Mouse (Mus musculus): ENCODE measurements around the gene Etnk2. TPM values are rescaled to one million over a fixed set of nuclear protein-coding genes. Genes with fewer than 3 reads are reported as not detected.

The Etnk2 gene
- polyA plus RNA-seq, 1 experiment, result 33.7 TPM

DNA sequence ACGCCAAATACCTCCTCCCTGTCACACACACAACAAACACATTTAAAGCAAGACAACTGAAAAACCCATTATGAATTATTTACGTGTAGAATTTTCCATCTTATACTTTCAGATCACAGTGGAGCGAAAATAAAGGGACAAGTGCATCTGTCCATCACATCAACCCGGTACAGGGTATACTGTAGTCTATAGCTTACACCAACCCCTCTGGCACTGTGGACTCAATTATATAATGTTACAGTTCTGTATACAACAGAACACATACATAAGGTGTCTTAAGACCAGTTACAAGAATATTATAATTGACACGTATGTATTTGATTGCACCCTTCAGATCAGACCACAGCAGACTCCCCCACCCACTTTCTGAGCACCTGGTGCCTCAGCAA, 33.7 kb downstream of the Etnk2 start:
- TF ChIP-seq POLR2A (IDR thresholded peaks at IDR 0.05; ENCODE audit: control insufficient read depth, low read depth, low read length) (no peak), CTCF (IDR thresholded peaks at IDR 0.05; ENCODE audit: control insufficient read depth, insufficient read depth, insufficient replicate concordance, low read depth, low read length) (no peak)

DNA sequence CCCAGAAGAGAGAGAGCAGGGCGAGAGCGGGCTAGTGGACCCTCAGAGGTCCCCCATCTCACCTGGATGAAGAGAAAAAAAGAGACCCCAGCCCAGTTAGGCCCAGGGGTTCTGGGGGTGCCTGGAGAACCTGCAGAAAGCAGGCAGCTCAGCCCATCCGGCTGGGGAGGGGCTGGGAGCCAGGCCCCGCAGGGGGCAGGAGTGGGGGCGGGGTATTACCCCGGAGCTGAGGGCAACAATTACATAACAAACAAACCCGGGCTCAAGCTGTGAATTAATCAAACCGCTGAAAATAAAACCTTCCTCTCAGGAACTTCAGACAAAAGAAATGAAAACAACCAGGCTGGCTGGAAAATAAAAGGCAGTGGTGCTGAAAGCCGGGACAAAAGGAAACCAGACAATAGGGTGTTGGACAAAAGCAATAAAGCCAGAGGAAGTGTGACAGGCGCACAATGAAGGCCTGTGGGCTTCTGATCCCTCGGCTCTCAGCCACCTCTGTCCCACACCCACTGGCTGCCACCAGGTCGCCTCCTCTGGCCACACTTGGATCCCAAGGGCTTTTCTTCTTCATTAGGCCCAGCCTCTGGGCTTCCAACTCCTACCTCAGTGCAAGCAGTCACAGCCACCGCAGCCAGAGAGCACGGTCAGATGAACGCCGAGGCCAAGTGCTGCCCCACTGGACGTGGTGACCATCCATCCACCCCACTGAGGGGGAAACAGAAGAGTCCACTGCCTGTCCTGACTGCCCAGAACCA, 34.3 kb downstream of the Etnk2 start:
- no peaks in the 10 kb centered on the region; the same call in 1 of the 2 replicates for H3K4me1 ChIP-seq (ENCODE audit: control insufficient read depth, insufficient read depth, low read length)
- H3K36me3 ChIP-seq (ENCODE audit: control insufficient read depth, insufficient read depth, low read length), result no peaks in the 10 kb centered on the region
- TF ChIP-seq POLR2A (IDR thresholded peaks at IDR 0.05; ENCODE audit: control insufficient read depth, low read depth, low read length) (no peak), CTCF (IDR thresholded peaks at IDR 0.05; ENCODE audit: control insufficient read depth, insufficient read depth, insufficient replicate concordance, low read depth, low read length) (no peak)
- H3K27ac ChIP-seq (ENCODE audit: control insufficient read depth, insufficient read depth, low read depth, low read length), result no peak overlapping the region
- H3K27me3 ChIP-seq (ENCODE audit: control insufficient read depth, insufficient read depth, low read length), result no peaks in the 10 kb centered on the region
- H3K4me3 ChIP-seq (ENCODE audit: control insufficient read depth, low read depth, low read length), result no peak overlapping the region

More for the DNA sequence above, 33.7 kb downstream of the Etnk2 start:
- Histone ChIP-seq H3K4me1 (ENCODE audit: control insufficient read depth, insufficient read depth, low read length) (no peaks in the 10 kb centered on the region; the same call in 1 of the 2 replicates), H3K36me3 (ENCODE audit: control insufficient read depth, insufficient read depth, low read length) (no peaks in the 10 kb centered on the region), H3K4me3 (ENCODE audit: control insufficient read depth, low read depth, low read length) (no peak overlapping the region), H3K27me3 (ENCODE audit: control insufficient read depth, insufficient read depth, low read length) (no peaks in the 10 kb centered on the region), H3K27ac (ENCODE audit: control insufficient read depth, insufficient read depth, low read depth, low read length) (no peak overlapping the region)

DNA sequence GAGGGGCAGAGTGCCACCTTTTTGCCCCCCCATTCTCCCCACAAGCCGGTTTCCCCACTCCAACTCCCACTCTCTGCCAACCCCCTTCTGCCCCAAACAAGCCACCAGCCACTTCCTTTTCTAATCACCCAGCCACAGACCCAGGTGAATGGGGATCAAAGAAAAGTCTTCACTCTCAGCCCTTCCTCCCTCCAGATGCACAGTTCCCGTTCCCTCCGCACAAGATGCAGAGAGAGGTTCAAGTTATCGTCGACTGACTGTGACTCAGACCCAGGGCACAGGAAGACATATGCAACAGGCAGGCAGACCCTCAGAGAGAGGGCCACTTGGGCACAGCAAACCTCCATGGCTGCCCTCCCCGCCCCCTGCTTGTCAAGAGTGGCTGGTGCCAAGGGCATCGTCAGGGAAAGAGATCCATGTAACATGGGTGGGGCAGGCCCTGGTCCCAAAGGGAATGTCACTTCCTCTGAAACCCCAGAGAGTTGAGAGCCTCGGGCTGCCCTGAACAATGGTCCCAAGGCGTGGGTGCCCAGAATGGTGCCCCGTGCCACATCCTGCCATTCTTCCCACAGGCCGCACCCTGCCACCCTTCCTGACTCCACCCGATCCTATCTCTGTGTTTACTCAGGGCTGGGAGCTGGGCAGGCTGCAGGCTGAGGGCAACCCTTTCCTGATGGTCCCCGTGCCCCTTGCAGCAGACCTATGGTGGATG, 36.8 kb downstream of the Etnk2 start:
- Histone ChIP-seq H3K4me1 (ENCODE audit: control insufficient read depth, insufficient read depth, low read length) (no peaks in the 10 kb centered on the region; the same call in 1 of the 2 replicates), H3K27me3 (ENCODE audit: control insufficient read depth, insufficient read depth, low read length) (no peaks in the 10 kb centered on the region), H3K4me3 (ENCODE audit: control insufficient read depth, low read depth, low read length) (no peak overlapping the region), H3K36me3 (ENCODE audit: control insufficient read depth, insufficient read depth, low read length) (no peaks in the 10 kb centered on the region), H3K27ac (ENCODE audit: control insufficient read depth, insufficient read depth, low read depth, low read length) (no peak overlapping the region)
- TF ChIP-seq CTCF (IDR thresholded peaks at IDR 0.05; ENCODE audit: control insufficient read depth, insufficient read depth, insufficient replicate concordance, low read depth, low read length) (no peak), POLR2A (IDR thresholded peaks at IDR 0.05; ENCODE audit: control insufficient read depth, low read depth, low read length) (no peak)

DNA sequence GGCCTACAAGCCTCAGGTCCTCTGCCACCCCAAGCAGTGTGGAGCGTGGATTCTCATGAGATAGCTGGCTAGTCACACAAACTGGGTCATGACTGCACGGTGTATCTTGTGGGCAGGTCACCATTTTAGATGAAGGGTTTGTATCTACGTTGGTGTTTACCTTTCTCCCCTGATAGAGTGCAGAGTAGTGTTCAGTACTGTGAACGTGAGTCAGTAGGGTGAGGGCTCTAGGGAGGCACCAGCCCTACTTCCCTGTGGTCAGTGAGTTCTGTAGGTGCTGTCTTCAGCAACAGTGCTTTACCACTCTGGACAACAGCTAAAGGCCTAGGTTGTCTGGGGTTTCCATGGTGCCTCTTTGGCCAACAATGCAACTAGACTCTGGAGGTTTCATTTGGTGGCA, 40.6 kb downstream of the Etnk2 start:
- Histone ChIP-seq H3K4me3 (ENCODE audit: control insufficient read depth, low read depth, low read length) (no peak overlapping the region), H3K36me3 (ENCODE audit: control insufficient read depth, insufficient read depth, low read length) (no peaks in the 10 kb centered on the region), H3K4me1 (ENCODE audit: control insufficient read depth, insufficient read depth, low read length) (no peaks in the 10 kb centered on the region; the same call in 1 of the 2 replicates), H3K27ac (ENCODE audit: control insufficient read depth, insufficient read depth, low read depth, low read length) (no peak overlapping the region), H3K27me3 (ENCODE audit: control insufficient read depth, insufficient read depth, low read length) (no peaks in the 10 kb centered on the region)
- TF ChIP-seq CTCF (IDR thresholded peaks at IDR 0.05; ENCODE audit: control insufficient read depth, insufficient read depth, insufficient replicate concordance, low read depth, low read length) (no peak), POLR2A (IDR thresholded peaks at IDR 0.05; ENCODE audit: control insufficient read depth, low read depth, low read length) (no peak)

DNA sequence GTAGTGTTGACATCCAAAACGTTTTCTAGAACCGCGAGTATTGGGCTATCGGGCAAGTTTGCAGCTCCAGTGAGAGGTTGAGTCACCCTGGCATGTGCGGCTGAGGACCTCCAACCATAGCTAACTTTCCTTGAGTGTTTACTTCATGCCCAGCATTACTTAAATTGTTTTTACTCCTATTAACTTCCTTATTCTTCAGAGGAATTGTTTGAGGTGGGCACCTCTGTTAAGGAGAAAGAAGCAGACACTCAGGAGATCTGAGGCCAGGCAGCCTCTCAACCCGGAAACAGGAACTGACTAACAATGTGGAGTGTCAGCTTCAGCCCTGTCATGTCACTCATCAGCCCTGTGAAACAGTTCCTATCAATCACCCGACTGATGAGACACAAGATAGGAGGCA, 43.2 kb downstream of the Etnk2 start:
- TF ChIP-seq CTCF (IDR thresholded peaks at IDR 0.05; ENCODE audit: control insufficient read depth, insufficient read depth, insufficient replicate concordance, low read depth, low read length) (no peak), POLR2A (IDR thresholded peaks at IDR 0.05; ENCODE audit: control insufficient read depth, low read depth, low read length) (no peak)
- no peak overlapping the region for H3K27ac ChIP-seq (ENCODE audit: control insufficient read depth, insufficient read depth, low read depth, low read length)
- no peaks in the 10 kb centered on the region for H3K36me3 ChIP-seq (ENCODE audit: control insufficient read depth, insufficient read depth, low read length)
- no peaks in the 10 kb centered on the region for H3K27me3 ChIP-seq (ENCODE audit: control insufficient read depth, insufficient read depth, low read length)
- no peaks in the 10 kb centered on the region; the same call in 1 of the 2 replicates for H3K4me1 ChIP-seq (ENCODE audit: control insufficient read depth, insufficient read depth, low read length)
- H3K4me3 ChIP-seq (ENCODE audit: control insufficient read depth, low read depth, low read length), result no peak overlapping the region

DNA sequence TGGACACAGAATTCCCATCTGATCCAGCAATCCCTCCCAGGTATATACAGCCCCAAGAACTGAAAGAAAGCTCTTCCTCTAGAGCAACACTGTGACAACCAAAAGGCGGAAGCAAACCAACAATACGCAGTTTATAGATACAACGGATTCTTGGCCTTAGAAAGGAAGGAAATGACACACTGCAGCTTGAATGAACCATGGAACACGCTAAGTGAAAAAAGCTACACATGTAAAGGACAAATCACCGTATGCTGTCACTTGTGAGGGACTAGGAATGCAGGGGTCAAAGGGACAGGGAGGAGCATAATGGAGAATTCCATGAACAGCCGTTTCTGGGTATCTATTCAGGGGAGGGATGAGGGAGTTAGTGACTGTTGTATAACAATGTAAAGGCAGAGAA, 44.1 kb downstream of the Etnk2 start:
- Histone ChIP-seq H3K27ac (ENCODE audit: control insufficient read depth, insufficient read depth, low read depth, low read length) (no peak overlapping the region), H3K4me1 (ENCODE audit: control insufficient read depth, insufficient read depth, low read length) (no peaks in the 10 kb centered on the region; the same call in 1 of the 2 replicates)

DNA sequence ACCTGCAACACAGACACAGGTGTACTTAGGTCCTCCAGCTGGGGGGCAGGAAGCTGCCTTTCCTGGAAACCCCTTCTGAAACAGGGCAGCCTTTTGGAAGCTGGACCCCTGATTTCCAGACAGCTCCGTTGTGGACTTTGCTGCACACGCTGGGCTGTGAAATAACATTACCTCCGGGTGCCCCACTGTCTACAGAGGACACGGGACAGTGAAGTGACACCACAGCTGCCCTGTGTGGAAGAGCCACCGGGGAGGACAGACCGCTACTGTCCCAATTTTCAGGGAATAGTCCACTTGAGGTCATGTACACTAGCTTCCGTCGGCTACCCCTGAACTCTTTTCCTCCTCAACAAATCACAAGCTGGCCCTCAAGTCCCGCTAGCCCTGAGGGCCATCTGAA, 44.9 kb downstream of the Etnk2 start:
- Histone ChIP-seq H3K4me3 (ENCODE audit: control insufficient read depth, low read depth, low read length) (no peak overlapping the region), H3K27me3 (ENCODE audit: control insufficient read depth, insufficient read depth, low read length) (no peaks in the 10 kb centered on the region), H3K27ac (ENCODE audit: control insufficient read depth, insufficient read depth, low read depth, low read length) (no peak overlapping the region), H3K4me1 (ENCODE audit: control insufficient read depth, insufficient read depth, low read length) (no peaks in the 10 kb centered on the region; the same call in 1 of the 2 replicates), H3K36me3 (ENCODE audit: control insufficient read depth, insufficient read depth, low read length) (no peaks in the 10 kb centered on the region)
- TF ChIP-seq CTCF (IDR thresholded peaks at IDR 0.05; ENCODE audit: control insufficient read depth, insufficient read depth, insufficient replicate concordance, low read depth, low read length), result no peak
- no peak for TF ChIP-seq POLR2A (IDR thresholded peaks at IDR 0.05; ENCODE audit: control insufficient read depth, low read depth, low read length)

More for the DNA sequence above, 44.1 kb downstream of the Etnk2 start:
- H3K4me3 ChIP-seq (ENCODE audit: control insufficient read depth, low read depth, low read length), result no peak overlapping the region
- no peaks in the 10 kb centered on the region for H3K36me3 ChIP-seq (ENCODE audit: control insufficient read depth, insufficient read depth, low read length)
- H3K27me3 ChIP-seq (ENCODE audit: control insufficient read depth, insufficient read depth, low read length), result no peaks in the 10 kb centered on the region
- TF ChIP-seq POLR2A (IDR thresholded peaks at IDR 0.05; ENCODE audit: control insufficient read depth, low read depth, low read length), result no peak
- no peak for TF ChIP-seq CTCF (IDR thresholded peaks at IDR 0.05; ENCODE audit: control insufficient read depth, insufficient read depth, insufficient replicate concordance, low read depth, low read length)
